Mouse (Mus musculus): ENCODE data around the gene Ccn2.
"Not testable (repeated sequence)": the region's sequence is repeated elsewhere in the genome, so short reads cannot be mapped to it uniquely, and the experiment has no call there.

The Ccn2 gene

GRCm38 (mm10) chr10:24599802-24600201 is 4.6 kb downstream of the Ccn2 start:
- no peak for DNase-seq (ENCODE audit: low read depth in 2 of 2, low spot score in 2 of 2)

- DNase-seq (ENCODE audit: low read depth in 2 of 2, low spot score in 2 of 2) = no peak
Observed at GRCm38 (mm10) chr10:24603035-24603434, 7.8 kb downstream of the Ccn2 start.

GRCm38 (mm10) chr10:24603727-24604126 is 8.5 kb downstream of the Ccn2 start:
- DNase-seq (ENCODE audit: low read depth in 2 of 2, low spot score in 2 of 2) = no peak

GRCm38 (mm10) chr10:24609146-24609545 is 13.9 kb downstream of the Ccn2 start:
- DNase-seq (ENCODE audit: low read depth in 2 of 2, low spot score in 2 of 2) = no peak

- DNase-seq (ENCODE audit: low read depth in 2 of 2, low spot score in 2 of 2) = no peak
Observed at GRCm38 (mm10) chr10:24609766-24610165, 14.5 kb downstream of the Ccn2 start.

- no peak for DNase-seq (ENCODE audit: low read depth in 2 of 2, low spot score in 2 of 2)
Observed at GRCm38 (mm10) chr10:24614726-24615125, 19.5 kb downstream of the Ccn2 start.

- no peak for DNase-seq (ENCODE audit: low read depth in 2 of 2, low spot score in 2 of 2)
Observed at GRCm38 (mm10) chr10:24615799-24616198, 20.6 kb downstream of the Ccn2 start.

- DNase-seq (ENCODE audit: low read depth in 2 of 2, low spot score in 2 of 2) = not testable (repeated sequence)
Observed at GRCm38 (mm10) chr10:24616572-24616971, 21.3 kb downstream of the Ccn2 start.

GRCm38 (mm10) chr10:24621572-24621971 is 26.3 kb downstream of the Ccn2 start:
- DNase-seq (ENCODE audit: low read depth in 2 of 2, low spot score in 2 of 2) = peak; percentile 48 to 67

GRCm38 (mm10) chr10:24622586-24622985 is 27.3 kb downstream of the Ccn2 start:
- DNase-seq (ENCODE audit: low read depth in 2 of 2, low spot score in 2 of 2) = peak; percentile 84 to 89

GRCm38 (mm10) chr10:24625060-24625701 is 29.9 kb downstream of the Ccn2 start:
- peak; percentile 78 to 84 for DNase-seq (ENCODE audit: low read depth in 2 of 2, low spot score in 2 of 2)

- DNase-seq (ENCODE audit: low read depth in 2 of 2, low spot score in 2 of 2) = no peak
Observed at GRCm38 (mm10) chr10:24627262-24627661, 32.0 kb downstream of the Ccn2 start.

GRCm38 (mm10) chr10:24628466-24628865 is 33.2 kb downstream of the Ccn2 start:
- no peak for DNase-seq (ENCODE audit: low read depth in 2 of 2, low spot score in 2 of 2)

- no peak for DNase-seq (ENCODE audit: low read depth in 2 of 2, low spot score in 2 of 2)
Observed at GRCm38 (mm10) chr10:24629086-24629720, 34.0 kb downstream of the Ccn2 start.

GRCm38 (mm10) chr10:24630469-24631081 is 35.3 kb downstream of the Ccn2 start:
- peak; percentile 66 to 73 for DNase-seq (ENCODE audit: low read depth in 2 of 2, low spot score in 2 of 2)

GRCm38 (mm10) chr10:24631122-24631521 is 35.9 kb downstream of the Ccn2 start:
- no peak for DNase-seq (ENCODE audit: low read depth in 2 of 2, low spot score in 2 of 2)

- no peak for DNase-seq (ENCODE audit: low read depth in 2 of 2, low spot score in 2 of 2)
Observed at GRCm38 (mm10) chr10:24634288-24634687, 39.0 kb downstream of the Ccn2 start.

- DNase-seq (ENCODE audit: low read depth in 2 of 2, low spot score in 2 of 2) = peak; percentile 14 to 26
Observed at GRCm38 (mm10) chr10:24635331-24635815, 40.1 kb downstream of the Ccn2 start.

- DNase-seq (ENCODE audit: low read depth in 2 of 2, low spot score in 2 of 2) = peak; percentile 27 to 48
Observed at GRCm38 (mm10) chr10:24635884-24636283, 40.6 kb downstream of the Ccn2 start.

GRCm38 (mm10) chr10:24636986-24637385 is 41.7 kb downstream of the Ccn2 start:
- no peak for DNase-seq (ENCODE audit: low read depth in 2 of 2, low spot score in 2 of 2)

- no peak for DNase-seq (ENCODE audit: low read depth in 2 of 2, low spot score in 2 of 2)
Observed at GRCm38 (mm10) chr10:24638306-24639070, 43.2 kb downstream of the Ccn2 start.

Data from CD8-positive naive resting alpha-beta T cell, adult 2 months (primary cell).